Mouse (Mus musculus) kidney, embryonic 16.5 days (tissue): ENCODE results near the gene Prmt1. TPM values are rescaled to one million over a fixed set of nuclear protein-coding genes. Genes with fewer than 3 reads are reported as not detected.

Experiments
- ATAC-seq: fragments of 200-750 bp; cut with Nextera tagmentation; 2 replicates; pipeline ENCODE4 v1.8.0; 2017; ENCODE audit warnings: moderate TSS enrichment; ENCODE audit not compliant: low FRiP score, low TSS enrichment
- H3K27ac ChIP-seq: fragments of 300-500 bp; sonication (generic); 2 replicates; pipeline ENCODE4 v1.5.1; 2014; ENCODE audit warnings: low read length
- H3K27me3 ChIP-seq: fragments of 300-500 bp; sonication (generic); 2 replicates; pipeline ENCODE4 v1.6.1; 2014; ENCODE audit warnings: low read length, control low read depth, mixed read lengths; ENCODE audit not compliant: insufficient read depth
- H3K36me3 ChIP-seq: fragments of 300-500 bp; sonication (generic); 2 replicates; pipeline ENCODE4 v1.6.1; 2014; ENCODE audit warnings: low read length, control low read depth, mixed read lengths; ENCODE audit not compliant: insufficient read depth
- H3K4me1 ChIP-seq: fragments of 300-500 bp; sonication (generic); 2 replicates; pipeline ENCODE4 v1.6.1; 2014; ENCODE audit warnings: low read length, control low read depth, mixed read lengths; ENCODE audit not compliant: insufficient read depth
- H3K4me2 ChIP-seq: fragments of 300-500 bp; sonication (generic); replicated peaks from 2 replicates; pipeline ENCODE4 v1.6.1; 2014; ENCODE audit warnings: low read depth, low read length
- H3K4me3 ChIP-seq: fragments of 300-500 bp; sonication (generic); 2 replicates; pipeline ENCODE4 v1.5.1; 2014; ENCODE audit warnings: mild to moderate bottlenecking, low read length
- H3K9ac ChIP-seq: fragments of 300-500 bp; sonication (generic); replicated peaks from 2 replicates; pipeline ENCODE4 v1.6.1; 2014; ENCODE audit warnings: low read length
- H3K9me3 ChIP-seq: fragments of 300-500 bp; sonication (generic); 2 replicates; pipeline ENCODE4 v1.6.1; 2016; ENCODE audit warnings: low read length, control low read depth
- WGBS: fragments of 180-500 bp; shearing (Covaris S2); extraction: QIAGEN DNeasy Blood & Tissue Kit; methylation state at CpG from one replicate; pipeline ENCODE4 v1.1.7; 2014; 5-methylcytosine and 5-hydroxymethylcytosine counted together
- polyA plus RNA-seq: library from polyadenylated mRNA; unstranded; fragments of >200 nt; fragmentation: Nextera tagmentation; extraction: Ambion mirVana; gene quantifications from 2 replicates; pipeline ENCODE4 v1.2.1, GENCODE M21; 2015

The Prmt1 gene
- polyA plus RNA-seq, 1 experiment from 2014 or later: 701 TPM

DNA sequence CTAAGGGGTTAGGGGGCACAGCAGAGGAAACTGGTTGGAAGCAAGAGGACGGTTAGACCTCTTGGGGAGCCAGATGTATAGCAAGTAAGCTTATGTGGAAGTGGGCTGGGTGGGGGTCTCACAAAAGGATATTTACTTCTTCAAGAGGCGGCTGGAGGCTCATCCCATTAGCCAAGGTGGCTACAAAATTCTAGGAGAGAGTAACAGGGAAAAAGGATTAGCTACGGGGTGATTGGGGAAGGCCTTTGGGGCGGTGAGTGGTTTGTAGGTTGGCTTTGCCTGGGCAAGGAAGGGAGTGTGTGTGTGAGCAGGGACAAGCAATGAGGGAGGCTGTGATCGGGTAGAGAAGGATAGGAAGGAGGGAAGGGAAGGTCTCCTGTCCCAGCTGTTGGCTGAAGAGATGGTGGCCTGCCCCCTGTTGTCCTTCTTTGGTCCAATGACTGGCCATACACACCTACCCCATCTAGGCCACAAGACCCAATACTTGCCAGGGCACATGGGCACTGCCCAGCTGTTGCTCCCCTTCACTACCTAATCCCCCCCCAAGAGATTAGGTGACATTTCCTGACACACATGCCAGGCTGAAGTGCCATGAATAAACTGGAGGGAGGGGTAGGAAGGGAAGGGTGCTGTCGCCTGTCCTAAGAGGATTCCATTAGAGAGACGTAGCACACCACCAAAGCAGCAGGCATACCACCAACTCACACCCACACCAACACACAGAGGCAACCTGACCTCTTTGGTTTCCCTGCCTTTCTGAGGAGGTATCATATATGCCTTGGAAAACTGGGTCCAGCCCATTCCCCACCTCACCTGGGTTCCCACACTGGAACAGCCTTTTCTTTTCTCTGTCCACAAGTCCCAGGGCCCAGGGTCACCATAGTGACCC lies 2.2 kb downstream of the Prmt1 start:
- peak overlapping the region; percentile 98 for H3K4me3 ChIP-seq
- H3K9ac ChIP-seq: peak overlapping the region; percentile 99; the same call in 1 of the 2 replicates
- 64% methylated on average over 7 of the region's 7 CpGs for WGBS
- no peak for ATAC-seq
- peaks cover 35% of the 10 kb centered on the region for H3K4me1 ChIP-seq
- H3K9me3 ChIP-seq: no peaks in the 10 kb centered on the region
- peak overlapping the region; percentile 97; the same call in 1 of the 2 replicates for H3K27ac ChIP-seq
- H3K27me3 ChIP-seq: no peaks in the 10 kb centered on the region
- peak overlapping the region; percentile 63 for H3K4me2 ChIP-seq
- H3K36me3 ChIP-seq: peaks cover 38% of the 10 kb centered on the region

DNA sequence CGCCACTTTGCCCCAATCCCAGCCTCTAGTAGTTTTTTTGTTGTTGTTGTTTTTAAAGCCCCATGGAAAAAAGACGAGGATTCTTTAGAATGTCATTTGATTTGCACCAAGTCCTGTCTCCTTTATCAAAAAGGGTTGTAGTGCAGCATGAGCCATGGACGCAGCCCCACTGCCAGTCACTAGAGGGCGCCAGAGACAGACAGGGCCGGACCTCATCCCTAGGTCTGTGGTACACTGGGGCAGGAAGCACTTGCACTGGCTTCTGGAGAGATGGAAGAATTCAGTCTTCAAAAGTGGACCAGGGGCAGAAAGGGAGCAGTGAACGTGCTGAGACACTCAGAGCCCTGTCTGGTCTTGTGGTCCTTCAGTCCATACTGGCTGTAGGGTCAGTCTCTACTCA lies 3.3 kb downstream of the Prmt1 start:
- Histone ChIP-seq H3K9me3 (no peaks in the 10 kb centered on the region), H3K27ac (no peak overlapping the region), H3K27me3 (no peaks in the 10 kb centered on the region), H3K9ac (no peak overlapping the region), H3K36me3 (peaks cover 48% of the 10 kb centered on the region), H3K4me3 (no peak overlapping the region; the same call in 1 of the 2 replicates), H3K4me2 (0 out of 2 replicates have a peak overlapping the region, but pooled peaks have one; percentile 4), H3K4me1 (peaks cover 29% of the 10 kb centered on the region)
- no peak for ATAC-seq
- WGBS: 34% methylated on average over 6 of the region's 6 CpGs

DNA sequence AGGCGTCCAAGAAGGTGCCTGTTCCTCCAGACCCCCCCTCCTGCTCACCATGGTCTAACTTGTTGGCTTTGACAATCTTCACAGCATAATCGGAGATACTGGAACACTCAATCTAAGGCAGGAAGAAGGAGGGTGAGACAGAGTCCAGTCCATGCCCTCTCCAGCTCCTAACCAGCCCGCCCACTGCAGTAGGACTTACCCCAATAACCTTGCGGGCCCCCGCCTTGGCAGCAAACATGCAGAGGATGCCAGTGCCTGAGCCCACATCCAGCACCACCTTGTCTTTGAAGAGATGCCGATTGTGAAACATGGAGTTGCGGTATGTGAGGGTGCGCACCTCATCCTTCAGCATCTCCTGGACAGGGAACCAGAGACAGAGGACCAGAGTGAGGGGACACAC lies 4.8 kb downstream of the Prmt1 start:
- H3K36me3 ChIP-seq: peaks cover 63% of the 10 kb centered on the region
- ATAC-seq: no peak
- 93% methylated on average over 8 of the region's 8 CpGs for WGBS

DNA sequence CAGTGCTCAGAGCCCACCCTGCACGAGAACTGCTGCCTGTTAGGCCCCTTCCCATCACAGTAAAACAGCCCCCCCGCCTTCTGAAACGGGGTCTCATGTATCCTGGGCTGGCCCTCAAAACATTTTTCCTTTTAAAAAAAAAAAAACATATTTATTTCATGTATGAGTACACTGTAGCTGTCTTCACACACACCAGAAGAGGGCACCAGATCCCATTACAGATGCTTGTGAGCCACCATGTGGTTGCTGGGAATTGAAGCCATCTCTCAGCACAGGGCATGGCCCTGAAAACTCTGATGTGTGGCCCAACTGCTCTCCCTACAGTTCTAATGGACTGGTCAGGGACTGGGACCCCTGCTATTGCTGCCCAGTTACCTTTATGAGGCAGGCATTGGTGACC lies 8.1 kb downstream of the Prmt1 start:
- no peak overlapping the region for H3K9ac ChIP-seq
- WGBS: 87% methylated on average over 3 of the region's 3 CpGs
- H3K27ac ChIP-seq: no peak overlapping the region

More for the DNA sequence above, 4.8 kb downstream of the Prmt1 start:
- Histone ChIP-seq H3K27me3 (no peaks in the 10 kb centered on the region), H3K4me1 (peaks cover 23% of the 10 kb centered on the region), H3K9ac (no peak overlapping the region), H3K9me3 (no peaks in the 10 kb centered on the region), H3K27ac (no peak overlapping the region), H3K4me2 (no peak overlapping the region), H3K4me3 (no peak overlapping the region)

DNA sequence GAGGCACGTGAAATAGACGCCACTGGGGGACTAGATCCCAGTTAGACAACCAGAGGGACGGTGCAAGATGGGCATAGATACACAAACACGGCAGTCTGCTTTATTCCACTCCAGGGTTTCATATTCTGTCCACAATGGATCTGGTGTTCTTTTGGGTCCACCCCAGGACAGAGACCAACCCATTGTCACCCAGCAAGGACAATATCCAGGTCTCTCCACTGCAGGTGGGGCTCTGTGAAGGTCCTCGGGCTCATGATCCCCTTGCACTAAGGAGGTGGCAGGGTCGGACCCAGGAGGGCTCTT lies 11.3 kb downstream of the Prmt1 start:
- no peak; the same call in 1 of the 2 replicates for ATAC-seq
- H3K4me3 ChIP-seq: peak overlapping the region; percentile 57; the same call in 1 of the 2 replicates

More for the DNA sequence above, 8.1 kb downstream of the Prmt1 start:
- H3K27me3 ChIP-seq: no peaks in the 10 kb centered on the region
- H3K36me3 ChIP-seq: peaks cover 66% of the 10 kb centered on the region
- no peak overlapping the region for H3K4me2 ChIP-seq
- H3K4me3 ChIP-seq: no peak overlapping the region
- ATAC-seq: no peak
- H3K4me1 ChIP-seq: peaks cover 13% of the 10 kb centered on the region
- H3K9me3 ChIP-seq: no peaks in the 10 kb centered on the region

DNA sequence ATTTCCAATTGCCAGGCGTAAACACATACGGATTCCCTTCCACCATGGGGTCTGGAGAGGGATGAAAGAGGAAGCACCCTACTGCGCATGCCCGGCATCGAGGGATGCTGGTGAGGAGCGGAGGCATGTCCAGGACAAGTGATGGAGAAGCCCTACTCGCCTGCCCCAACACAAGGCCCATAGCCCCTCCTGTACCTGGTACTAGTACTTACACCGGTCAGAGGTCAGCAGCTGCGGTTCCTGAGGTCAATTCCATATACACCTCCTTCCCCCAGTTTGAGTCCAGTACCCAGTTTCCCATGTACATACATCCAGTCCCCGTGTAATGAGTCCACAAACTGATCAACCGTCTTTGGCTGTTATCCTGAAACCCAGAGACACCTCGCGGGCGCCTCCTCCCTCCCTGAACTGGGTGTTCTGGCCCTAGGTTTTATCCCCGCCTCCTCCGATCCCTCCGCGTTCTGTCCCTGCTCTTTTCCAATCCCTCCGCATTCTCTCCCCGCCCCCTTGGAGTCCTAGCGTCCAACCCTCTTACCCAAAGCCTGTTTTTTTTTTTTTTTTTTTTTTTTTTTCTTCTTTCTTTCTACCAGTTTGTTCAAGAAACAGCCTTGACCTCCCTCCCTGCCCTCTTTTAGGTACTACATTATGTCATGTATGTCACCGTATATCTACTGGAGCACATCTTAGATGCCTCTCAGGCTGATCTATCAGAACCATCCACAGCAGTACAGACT lies 11.8 kb downstream of the Prmt1 start, which contains the start of gene Cpt1c:
Cpt1c (minus strand) TSS at position 469 of the 734 bp plus-strand sequence.
- peaks cover 23% of the 10 kb centered on the region for H3K4me1 ChIP-seq
- H3K27me3 ChIP-seq: no peaks in the 10 kb centered on the region
- H3K9me3 ChIP-seq: no peaks in the 10 kb centered on the region
- peak within 1 kb of the TSS; percentile 57 for H3K4me3 ChIP-seq
- ATAC-seq: peak; percentile 10; the same call in 1 of the 2 replicates
- H3K27ac ChIP-seq: peak within 1 kb of the TSS; percentile 86
- peaks cover 34% of the 10 kb centered on the region for H3K36me3 ChIP-seq
- peak within 1 kb of the TSS; percentile 69 for H3K9ac ChIP-seq
- 2% methylated on average over 22 of the region's 22 CpGs for WGBS
- H3K4me2 ChIP-seq: peak within 1 kb of the TSS; percentile 76

More for the DNA sequence above, 11.3 kb downstream of the Prmt1 start:
- peaks cover 39% of the 10 kb centered on the region for H3K36me3 ChIP-seq
- 18% methylated on average over 6 of the region's 6 CpGs for WGBS
- H3K27me3 ChIP-seq: no peaks in the 10 kb centered on the region
- peak overlapping the region; percentile 86; the same call in 1 of the 2 replicates for H3K27ac ChIP-seq
- H3K4me2 ChIP-seq: peak overlapping the region; percentile 76; the same call in 1 of the 2 replicates
- H3K9me3 ChIP-seq: no peaks in the 10 kb centered on the region
- H3K9ac ChIP-seq: 0 out of 2 replicates have a peak overlapping the region, but pooled peaks have one; percentile 12
- H3K4me1 ChIP-seq: peaks cover 19% of the 10 kb centered on the region

DNA sequence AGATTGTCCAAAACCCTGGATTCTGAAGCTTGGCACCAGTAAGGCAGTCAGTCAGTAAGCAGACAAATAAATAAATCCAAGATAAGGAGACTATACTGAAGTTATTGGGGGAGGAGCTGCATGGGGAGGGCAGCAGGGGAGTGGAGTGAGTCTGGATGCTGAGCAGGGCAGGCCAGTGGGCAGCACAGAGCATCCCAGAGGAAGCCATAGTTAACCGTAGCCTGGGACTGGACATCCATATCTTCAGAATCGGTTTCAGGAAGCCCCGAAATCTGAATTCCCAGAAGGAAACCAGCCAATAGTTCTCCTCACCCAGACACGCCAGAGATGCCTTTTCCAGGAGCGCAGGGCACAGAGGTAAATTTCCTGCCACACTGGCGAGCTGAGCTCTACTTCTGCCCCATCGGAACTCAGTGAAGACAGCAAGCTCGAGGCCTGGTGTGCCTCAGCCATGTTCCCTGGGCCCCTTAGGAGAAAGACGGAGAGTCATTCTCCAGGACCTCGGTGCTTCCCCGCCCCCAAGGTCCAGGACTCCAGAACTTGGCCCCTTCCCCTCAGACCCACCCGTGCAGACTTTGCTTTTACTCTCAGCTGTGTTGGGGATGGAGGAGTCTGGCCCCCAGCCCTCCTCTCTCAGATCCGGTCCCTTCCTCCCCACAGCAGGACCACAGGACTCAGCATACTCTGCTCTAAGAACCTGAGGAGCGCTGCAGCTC lies 12.8 kb downstream of the Prmt1 start:
- Histone ChIP-seq H3K27me3 (no peaks in the 10 kb centered on the region), H3K4me2 (peak overlapping the region; percentile 76), H3K9ac (peak overlapping the region; percentile 69), H3K36me3 (peaks cover 24% of the 10 kb centered on the region), H3K4me3 (peak overlapping the region; percentile 57), H3K9me3 (no peaks in the 10 kb centered on the region), H3K27ac (peak overlapping the region; percentile 28; the same call in 1 of the 2 replicates), H3K4me1 (peaks cover 24% of the 10 kb centered on the region)
- no peak for ATAC-seq
- WGBS: 46% methylated on average over 14 of the region's 14 CpGs

DNA sequence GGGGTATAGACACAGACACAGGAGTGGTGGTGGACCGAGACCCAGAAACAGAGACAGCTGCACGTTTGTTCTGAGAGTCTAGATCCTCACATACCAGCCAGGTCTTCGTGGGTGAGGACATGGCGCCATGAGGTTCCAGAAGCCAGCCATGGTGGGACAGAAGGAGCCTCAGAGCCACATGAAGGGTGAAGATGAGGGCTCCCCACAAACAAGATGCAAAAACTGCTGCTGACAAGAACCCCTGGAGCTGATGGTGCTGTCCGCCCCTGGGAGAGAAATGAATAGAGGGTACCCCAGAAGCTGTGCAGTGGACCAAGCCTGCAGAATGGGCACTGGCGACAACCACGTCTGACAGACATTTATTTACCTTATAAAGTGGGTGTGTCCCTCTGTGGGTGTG lies 15.2 kb downstream of the Prmt1 start:
- ATAC-seq: no peak
- peak overlapping the region; percentile 73; the same call in 1 of the 2 replicates for H3K9ac ChIP-seq
- peaks cover 24% of the 10 kb centered on the region for H3K4me1 ChIP-seq
- H3K27ac ChIP-seq: no peak overlapping the region
- H3K4me2 ChIP-seq: peak overlapping the region; percentile 84
- H3K36me3 ChIP-seq: peaks cover 7% of the 10 kb centered on the region; the same call in 1 of the 2 replicates
- H3K4me3 ChIP-seq: peak overlapping the region; percentile 71
- WGBS: 70% methylated on average over 7 of the region's 7 CpGs
- H3K9me3 ChIP-seq: no peaks in the 10 kb centered on the region
- H3K27me3 ChIP-seq: no peaks in the 10 kb centered on the region

DNA sequence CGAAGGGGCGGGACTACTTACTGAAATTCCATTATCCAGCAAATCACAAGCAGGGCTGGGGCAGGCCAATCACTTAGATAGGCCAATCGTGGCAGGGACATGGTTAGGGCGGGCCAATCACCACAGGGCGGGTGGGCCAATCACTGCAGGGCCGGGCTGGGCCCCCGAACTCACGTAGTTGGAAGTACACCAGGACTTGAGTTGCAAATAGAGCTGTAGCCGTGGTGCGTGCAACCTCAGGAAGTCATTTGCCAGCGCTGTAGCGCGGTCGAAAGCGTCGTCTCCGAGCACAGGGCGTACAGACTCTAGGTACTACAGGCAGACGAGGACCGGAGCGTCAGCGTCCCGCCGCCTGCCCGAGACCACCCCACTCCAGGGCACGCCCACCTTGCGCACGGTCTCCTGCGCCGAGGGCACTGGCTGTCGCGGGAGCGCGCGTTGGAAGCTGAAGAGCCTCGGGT lies 16.1 kb downstream of the Prmt1 start:
- H3K4me2 ChIP-seq: peak overlapping the region; percentile 84
- peak overlapping the region; percentile 71 for H3K4me3 ChIP-seq
- H3K27ac ChIP-seq: peak overlapping the region; percentile 93
- peaks cover 24% of the 10 kb centered on the region for H3K4me1 ChIP-seq
- H3K27me3 ChIP-seq: no peaks in the 10 kb centered on the region
- no peaks in the 10 kb centered on the region for H3K9me3 ChIP-seq
- peak; percentile 97 for ATAC-seq
- H3K9ac ChIP-seq: peak overlapping the region; percentile 73
- peaks cover 9% of the 10 kb centered on the region; the same call in 1 of the 2 replicates for H3K36me3 ChIP-seq
- under 1% methylated on average over 36 of the region's 36 CpGs for WGBS
